Mouse (Mus musculus) embryonic facial prominence, embryonic 10.5 days (tissue): ENCODE results near the gene Dennd5a. TPM values are rescaled to one million over a fixed set of nuclear protein-coding genes. Genes with fewer than 3 reads are reported as not detected.
A peak's percentile ranks its signal among the peaks of the same experiment; 100 is the strongest.

Experiments used
- DNase-seq: peaks from one replicate; pipeline ENCODE4 v3.0.0-alpha.2; 2017; ENCODE audit warnings: low spot score
- H3K27ac ChIP-seq: fragments of 300-500 bp; sonication (generic); replicated peaks from 2 replicates; pipeline ENCODE4 v1.5.1; 2016; ENCODE audit warnings: mild to moderate bottlenecking
- H3K27me3 ChIP-seq: fragments of 300-500 bp; sonication (generic); replicated peaks from 2 replicates; pipeline ENCODE4 v1.6.1; 2016; ENCODE audit warnings: low read depth, mild to moderate bottlenecking; ENCODE audit not compliant: poor library complexity, severe bottlenecking
- H3K36me3 ChIP-seq: fragments of 300-500 bp; sonication (generic); replicated peaks from 2 replicates; pipeline ENCODE4 v1.6.1; 2016; ENCODE audit warnings: mild to moderate bottlenecking, moderate library complexity
- H3K4me1 ChIP-seq: fragments of 300-500 bp; sonication (generic); 2 replicates; pipeline ENCODE4 v1.6.1; 2016
- H3K4me3 ChIP-seq: fragments of 300-500 bp; sonication (generic); 2 replicates; pipeline ENCODE4 v1.5.1; 2016; ENCODE audit warnings: mild to moderate bottlenecking, moderate library complexity
- H3K9me3 ChIP-seq: fragments of 300-500 bp; sonication (generic); 2 replicates; pipeline ENCODE4 v1.6.1; 2016; ENCODE audit warnings: mild to moderate bottlenecking
- WGBS: fragments of 180-500 bp; shearing (Covaris S2); methylation state at CpG from one replicate; pipeline ENCODE4 v1.1.7; 2016; 5-methylcytosine and 5-hydroxymethylcytosine counted together
- polyA plus RNA-seq: library from polyadenylated mRNA; unstranded; fragments of >200 nt; fragmentation: Nextera tagmentation; extraction: Ambion mirVana; gene quantifications from 2 replicates; pipeline ENCODE4 v1.2.1, GENCODE M21; 2016

Gene Dennd5a
- polyA plus RNA-seq, 1 experiment from 2014 or later = 33.3 TPM

DNA sequence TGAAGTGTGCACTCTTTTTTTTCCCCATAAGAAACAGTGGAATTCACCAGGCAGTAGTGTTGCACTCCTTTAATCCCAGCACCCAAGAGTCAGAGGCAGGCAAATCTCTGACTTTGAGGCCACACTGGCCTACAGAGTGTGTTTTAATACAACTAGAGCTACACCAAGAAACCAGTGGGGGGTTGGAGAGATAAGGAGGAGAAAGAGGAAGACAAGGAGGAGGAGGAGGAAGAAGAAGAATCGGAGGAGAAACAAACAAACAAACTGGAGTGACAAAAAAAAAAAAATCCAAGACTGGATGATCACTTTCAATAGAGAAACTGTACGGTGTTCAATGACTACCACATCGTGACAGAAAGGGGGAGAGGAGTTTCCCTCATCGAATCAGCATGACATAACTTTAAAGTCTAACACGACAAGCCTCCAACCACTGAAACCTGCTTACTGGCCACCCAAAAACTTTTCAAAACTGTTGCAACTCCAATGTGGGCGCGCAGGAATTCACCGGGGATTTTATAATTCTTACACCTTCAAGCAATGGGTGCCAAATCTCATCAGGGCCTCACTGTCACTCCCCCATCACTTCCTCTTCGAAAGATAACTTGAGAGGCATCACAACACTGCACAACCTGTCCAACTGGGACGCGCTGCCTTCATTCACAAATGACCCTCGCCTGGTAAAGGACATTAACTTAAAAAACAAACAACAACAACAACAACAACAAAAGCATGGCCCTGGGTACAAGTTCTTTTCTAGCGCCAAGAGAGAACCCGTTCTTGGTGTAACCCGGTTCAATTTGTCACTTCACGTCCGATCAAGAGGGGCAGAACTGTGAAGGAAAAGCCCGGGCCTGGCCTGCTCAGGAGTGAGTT, 1.2 kb downstream of the Dennd5a start:
- 12% methylated on average over 18 of the region's 18 CpGs for WGBS
- H3K4me1 ChIP-seq = peaks cover 46% of the 10 kb centered on the region
- H3K4me3 ChIP-seq = peak overlapping the region; percentile 93
- peak; percentile 17 for DNase-seq
- 0 out of 2 replicates have a peak, but pooled peaks cover 9% of the 10 kb centered on the region for H3K27me3 ChIP-seq
- no peaks in the 10 kb centered on the region for H3K36me3 ChIP-seq
- H3K27ac ChIP-seq = peak overlapping the region; percentile 95
- H3K9me3 ChIP-seq = no peaks in the 10 kb centered on the region

DNA sequence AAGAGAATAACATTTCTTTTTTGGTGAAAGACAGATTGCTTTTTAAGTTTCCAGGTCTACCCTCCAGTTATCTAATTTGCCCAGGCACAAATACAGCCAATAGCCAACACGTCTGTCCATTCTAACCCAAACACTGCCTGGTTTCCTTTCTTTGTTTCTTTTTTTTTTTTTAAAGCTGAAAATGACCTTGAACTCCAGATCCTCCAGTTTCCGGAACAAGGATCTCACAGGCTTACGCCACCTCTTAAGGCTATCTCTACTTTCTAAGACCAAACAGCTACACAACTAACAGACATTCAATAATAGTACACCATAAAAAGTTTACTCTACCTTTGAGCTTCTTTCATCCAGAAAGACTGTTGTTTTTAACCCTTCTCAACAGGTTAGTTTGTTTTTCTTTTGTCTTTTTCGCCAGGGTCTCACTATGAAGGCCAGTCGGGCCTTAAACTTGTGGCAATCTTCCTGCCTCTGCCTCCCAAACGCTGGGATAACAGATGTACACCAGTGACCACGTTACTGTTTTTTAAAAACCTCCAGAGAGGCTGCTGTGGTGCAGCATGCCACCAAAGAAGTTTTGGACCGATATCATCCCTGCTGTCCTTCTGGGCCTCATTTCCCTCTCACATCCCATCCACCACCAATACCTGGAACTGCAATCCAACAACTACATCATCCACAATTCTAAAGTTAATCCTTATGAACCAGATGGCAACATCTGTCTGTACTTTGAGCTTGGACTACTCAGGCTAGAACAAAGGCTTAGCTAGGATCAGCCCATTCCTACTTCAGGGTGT, 2.1 kb downstream of the Dennd5a start:
- H3K27me3 ChIP-seq = 0 out of 2 replicates have a peak, but pooled peaks cover 9% of the 10 kb centered on the region
- no peaks in the 10 kb centered on the region for H3K9me3 ChIP-seq
- no peak for DNase-seq
- WGBS = 75% methylated on average over 8 of the region's 8 CpGs
- peaks cover 46% of the 10 kb centered on the region for H3K4me1 ChIP-seq
- no peaks in the 10 kb centered on the region for H3K36me3 ChIP-seq
- H3K27ac ChIP-seq = no peak overlapping the region
- peak overlapping the region; percentile 93 for H3K4me3 ChIP-seq

- WGBS = 61% methylated on average over 6 of the region's 6 CpGs
- no peak for DNase-seq
- no peaks in the 10 kb centered on the region for H3K27me3 ChIP-seq
- H3K4me3 ChIP-seq = no peak overlapping the region
- H3K36me3 ChIP-seq = no peaks in the 10 kb centered on the region
- H3K4me1 ChIP-seq = peaks cover 26% of the 10 kb centered on the region
- H3K27ac ChIP-seq = no peak overlapping the region
- H3K9me3 ChIP-seq = no peaks in the 10 kb centered on the region
These were observed 5.5 kb downstream of the Dennd5a start for GRCm38 (mm10) chr7:109954622-109955401.

DNA sequence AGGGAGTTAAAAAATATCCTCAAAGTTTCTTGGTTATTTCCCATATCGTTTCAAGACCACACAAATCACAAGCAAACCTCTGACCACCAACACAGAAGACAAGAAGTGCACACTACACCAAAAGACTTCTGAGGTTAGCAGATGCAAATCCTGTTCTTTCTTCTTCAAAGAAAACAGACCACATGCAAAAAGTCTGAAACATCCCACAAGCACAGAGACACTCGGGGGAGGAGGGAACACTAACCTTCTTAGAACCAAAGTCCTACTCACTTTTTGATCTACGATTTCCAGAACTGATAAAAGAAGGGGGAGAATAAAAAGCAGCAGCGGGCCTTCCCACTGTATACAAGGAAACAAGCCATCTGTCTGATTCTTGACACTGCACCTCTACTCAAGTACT, 9.0 kb downstream of the Dennd5a start:
- Histone ChIP-seq H3K36me3 (no peaks in the 10 kb centered on the region), H3K9me3 (no peaks in the 10 kb centered on the region), H3K4me1 (peaks cover 7% of the 10 kb centered on the region), H3K4me3 (no peak overlapping the region), H3K27ac (no peak overlapping the region), H3K27me3 (no peaks in the 10 kb centered on the region)
- DNase-seq = no peak
- WGBS = 94% methylated on average over 4 of the region's 4 CpGs

- DNase-seq = no peak
- H3K9me3 ChIP-seq = no peaks in the 10 kb centered on the region
- H3K27me3 ChIP-seq = no peaks in the 10 kb centered on the region
- no peaks in the 10 kb centered on the region for H3K4me1 ChIP-seq
- 69% methylated on average over 6 of the region's 6 CpGs for WGBS
- H3K36me3 ChIP-seq = peaks cover 5% of the 10 kb centered on the region
- H3K27ac ChIP-seq = no peak overlapping the region
- H3K4me3 ChIP-seq = no peak overlapping the region
These were observed 15.7 kb downstream of the Dennd5a start for GRCm38 (mm10) chr7:109944421-109945034.

DNA sequence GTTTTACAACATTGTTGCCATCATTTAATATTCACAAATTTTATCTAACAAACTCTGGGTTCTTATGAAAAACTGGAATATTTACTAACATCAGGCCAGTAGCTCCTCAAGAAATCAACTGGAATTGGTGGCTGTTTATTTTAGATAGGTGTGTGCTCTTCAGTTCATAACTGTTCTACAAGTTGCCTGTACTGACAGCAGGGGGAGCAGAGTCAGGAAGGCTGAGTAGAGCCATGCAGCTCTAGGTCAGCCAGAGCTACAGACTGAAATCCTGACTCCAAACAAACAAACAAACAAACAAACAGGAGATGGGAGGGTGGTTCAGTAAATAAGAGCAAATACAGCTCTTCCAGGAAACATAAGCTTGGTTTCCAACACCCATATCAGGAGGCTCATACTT, 30.6 kb downstream of the Dennd5a start:
- no peaks in the 10 kb centered on the region for H3K27me3 ChIP-seq
- H3K4me1 ChIP-seq = no peaks in the 10 kb centered on the region
- no peaks in the 10 kb centered on the region for H3K9me3 ChIP-seq
- H3K36me3 ChIP-seq = peaks cover 88% of the 10 kb centered on the region
- no peak overlapping the region for H3K27ac ChIP-seq
- DNase-seq = no peak
- H3K4me3 ChIP-seq = no peak overlapping the region

DNA sequence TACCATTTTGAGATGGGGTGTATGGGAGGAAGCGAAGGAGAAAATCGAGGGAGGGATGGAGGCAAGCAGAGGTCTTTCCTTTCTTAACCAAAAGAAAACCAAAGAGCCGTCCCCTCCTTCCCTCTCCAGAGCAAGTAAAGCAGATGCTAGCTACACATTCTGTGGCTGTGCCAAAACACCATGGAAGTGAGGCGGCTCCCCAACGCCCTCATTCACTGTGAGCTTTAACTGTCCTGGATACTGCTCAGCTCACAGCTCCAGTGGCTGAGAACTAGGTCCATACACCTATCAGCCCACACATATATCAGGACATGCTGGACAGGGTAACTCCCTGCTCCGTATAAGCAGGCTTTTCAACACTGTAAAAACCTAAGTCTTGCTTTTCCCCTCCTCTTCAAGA, 31.9 kb downstream of the Dennd5a start:
- Histone ChIP-seq H3K27ac (no peak overlapping the region), H3K36me3 (peaks cover 85% of the 10 kb centered on the region), H3K9me3 (no peaks in the 10 kb centered on the region), H3K4me3 (no peak overlapping the region), H3K27me3 (no peaks in the 10 kb centered on the region), H3K4me1 (no peaks in the 10 kb centered on the region)
- WGBS = 91% methylated on average over 6 of the region's 6 CpGs
- no peak for DNase-seq

- 85% methylated on average over 2 of the region's 2 CpGs for WGBS
- DNase-seq = no peak
- Histone ChIP-seq H3K9me3 (no peaks in the 10 kb centered on the region), H3K36me3 (peaks cover 88% of the 10 kb centered on the region), H3K27me3 (no peaks in the 10 kb centered on the region), H3K4me1 (no peaks in the 10 kb centered on the region), H3K27ac (no peak overlapping the region), H3K4me3 (no peak overlapping the region)
These were observed 35.3 kb downstream of the Dennd5a start for GRCm38 (mm10) chr7:109924965-109925364.

DNA sequence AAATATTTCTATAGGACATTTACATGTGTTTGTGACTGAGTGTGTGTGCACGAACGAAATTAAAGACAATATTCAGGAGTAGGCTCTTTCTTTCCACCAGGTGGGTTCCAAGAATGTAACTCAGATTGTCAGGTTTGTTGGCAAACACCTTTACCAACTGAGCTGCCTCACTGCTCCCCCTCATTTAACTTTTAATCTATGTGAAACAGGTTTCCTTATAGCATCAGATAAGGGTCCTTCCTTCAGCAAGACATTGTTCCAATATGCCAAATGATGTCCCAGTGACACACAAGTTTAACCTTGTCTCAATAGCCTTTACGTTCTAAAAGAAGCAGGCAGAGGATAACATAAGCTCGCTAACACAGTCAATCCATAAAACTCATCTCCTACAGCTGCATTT, 37.4 kb downstream of the Dennd5a start:
- no peaks in the 10 kb centered on the region for H3K9me3 ChIP-seq
- no peaks in the 10 kb centered on the region for H3K27me3 ChIP-seq
- H3K27ac ChIP-seq = no peak overlapping the region
- 93% methylated on average over 4 of the region's 4 CpGs for WGBS
- H3K36me3 ChIP-seq = peaks cover 88% of the 10 kb centered on the region
- H3K4me3 ChIP-seq = no peak overlapping the region
- DNase-seq = no peak
- no peaks in the 10 kb centered on the region for H3K4me1 ChIP-seq

DNA sequence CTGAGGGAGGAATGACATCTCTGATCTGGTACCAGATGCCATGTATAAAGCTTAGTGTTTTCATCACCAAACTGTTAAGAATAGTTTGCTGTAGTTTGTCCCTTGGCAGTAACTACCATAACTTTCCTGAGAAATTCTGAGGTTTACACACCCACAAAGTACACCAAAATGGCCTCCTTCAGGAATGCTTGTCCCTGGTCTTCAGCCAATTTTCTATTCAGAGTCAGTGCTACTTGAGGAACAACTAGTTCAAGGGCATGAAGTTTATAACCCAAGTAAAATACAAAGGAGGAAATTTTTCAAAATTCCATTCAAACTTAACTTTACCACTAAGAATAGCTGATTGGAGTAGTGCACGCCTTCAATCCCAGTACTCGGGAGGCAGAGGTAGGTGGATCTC, 54.1 kb downstream of the Dennd5a start:
- H3K4me3 ChIP-seq = no peak overlapping the region
- H3K36me3 ChIP-seq = peaks cover 98% of the 10 kb centered on the region
- no peak overlapping the region for H3K27ac ChIP-seq
- H3K9me3 ChIP-seq = no peaks in the 10 kb centered on the region
- no peaks in the 10 kb centered on the region for H3K27me3 ChIP-seq
- no peaks in the 10 kb centered on the region for H3K4me1 ChIP-seq
- DNase-seq = no peak
- 90% methylated on average over 2 of the region's 2 CpGs for WGBS

GRCm38 (mm10) chr7:109900921-109901320, 59.3 kb downstream of the Dennd5a start:
- Histone ChIP-seq H3K4me3 (no peak overlapping the region), H3K9me3 (no peaks in the 10 kb centered on the region), H3K4me1 (no peaks in the 10 kb centered on the region), H3K27me3 (no peaks in the 10 kb centered on the region), H3K27ac (no peak overlapping the region), H3K36me3 (peaks cover 100% of the 10 kb centered on the region)
- WGBS = 90% methylated on average over 9 of the region's 9 CpGs
- DNase-seq = no peak

DNA sequence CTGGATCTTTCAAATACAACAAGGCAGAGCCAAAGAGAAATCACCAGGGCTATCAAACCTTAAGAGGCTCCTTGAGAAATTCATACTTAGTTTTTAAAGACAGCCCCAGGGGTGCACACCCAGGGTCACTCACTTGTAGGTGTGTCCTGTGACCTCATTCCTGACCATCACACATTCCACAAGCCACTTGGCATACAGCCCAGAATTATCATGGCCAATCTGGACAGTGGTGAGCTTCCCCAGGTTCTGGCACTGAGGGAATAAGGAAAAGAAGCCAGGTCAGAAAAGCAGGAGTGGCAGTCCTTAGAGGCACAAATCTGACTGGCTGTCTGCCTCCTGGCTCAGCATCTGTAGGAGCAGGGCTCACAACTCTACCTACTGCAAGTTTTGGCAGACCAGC, 61.4 kb downstream of the Dennd5a start:
- peaks cover 100% of the 10 kb centered on the region for H3K36me3 ChIP-seq
- no peaks in the 10 kb centered on the region for H3K4me1 ChIP-seq
- DNase-seq = no peak
- H3K27me3 ChIP-seq = no peaks in the 10 kb centered on the region
- H3K4me3 ChIP-seq = no peak overlapping the region
- no peaks in the 10 kb centered on the region for H3K9me3 ChIP-seq
- no peak overlapping the region for H3K27ac ChIP-seq
